Mouse (Mus musculus) ovary, postnatal 36 days (tissue): ENCODE measurements around the gene Sprn.
"Not testable (repeated sequence)": the region's sequence is repeated elsewhere in the genome, so short reads cannot be mapped to it uniquely, and the experiment has no call there.

Experiments
- DNase-seq: peaks from one replicate; pipeline ENCODE4 v3.0.0; 2022; ENCODE audit warnings: low spot score, mixed read lengths

Sprn gene

GRCm38 (mm10) chr7:140141350-140141749 lies 13.3 kb downstream of the Sprn start:
- DNase-seq: peak; percentile 52

- no peak for DNase-seq
These were observed 16.7 kb downstream of the Sprn start for GRCm38 (mm10) chr7:140138021-140138310.

DNA sequence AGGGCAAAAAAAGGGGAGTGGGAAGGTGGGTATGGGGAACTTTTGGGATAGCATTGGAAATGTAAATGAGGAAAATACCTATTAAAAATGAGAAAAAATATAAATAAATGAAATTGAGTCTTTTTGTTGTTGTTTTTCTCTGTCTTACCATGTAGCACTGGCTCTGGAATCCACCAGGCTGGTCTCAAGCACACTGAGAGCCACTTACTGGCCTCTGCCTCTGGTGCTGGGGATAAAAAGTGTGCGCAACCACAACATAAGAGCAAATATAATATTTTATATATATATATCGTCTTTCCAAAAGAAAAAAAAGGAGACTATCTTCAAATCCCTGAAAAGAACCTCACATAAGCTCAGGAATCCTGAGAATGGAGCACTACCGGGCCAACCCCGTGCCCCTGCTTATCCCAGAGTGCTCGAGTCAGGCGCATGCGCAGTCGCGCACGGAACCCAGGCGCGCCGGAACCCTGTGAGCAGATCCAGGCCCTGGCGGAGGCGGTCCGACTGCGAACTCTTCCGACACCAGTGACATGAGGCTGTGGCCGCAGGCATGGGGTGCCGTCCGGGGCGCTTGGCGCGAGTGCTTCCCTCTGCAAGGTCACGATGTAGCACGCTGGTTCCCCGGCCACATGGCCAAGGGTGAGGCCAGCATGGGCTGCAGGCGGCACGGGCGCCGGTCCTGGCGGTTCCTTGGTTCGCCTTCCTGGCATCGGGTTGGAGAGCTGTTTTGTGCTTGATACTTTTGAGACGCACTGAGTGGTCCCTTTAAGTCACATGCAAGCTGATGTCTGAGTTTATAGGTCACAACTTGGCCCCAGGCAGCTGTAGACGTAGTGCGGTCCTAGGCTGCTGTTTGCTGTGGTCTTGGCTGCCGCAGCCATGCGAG lies 17.3 kb downstream of the Sprn start, which contains the start of gene Mtg1:
TSS of gene Mtg1 (plus strand) at position 430 of the 886 bp plus-strand sequence.
- peak; percentile 97 for DNase-seq

DNA sequence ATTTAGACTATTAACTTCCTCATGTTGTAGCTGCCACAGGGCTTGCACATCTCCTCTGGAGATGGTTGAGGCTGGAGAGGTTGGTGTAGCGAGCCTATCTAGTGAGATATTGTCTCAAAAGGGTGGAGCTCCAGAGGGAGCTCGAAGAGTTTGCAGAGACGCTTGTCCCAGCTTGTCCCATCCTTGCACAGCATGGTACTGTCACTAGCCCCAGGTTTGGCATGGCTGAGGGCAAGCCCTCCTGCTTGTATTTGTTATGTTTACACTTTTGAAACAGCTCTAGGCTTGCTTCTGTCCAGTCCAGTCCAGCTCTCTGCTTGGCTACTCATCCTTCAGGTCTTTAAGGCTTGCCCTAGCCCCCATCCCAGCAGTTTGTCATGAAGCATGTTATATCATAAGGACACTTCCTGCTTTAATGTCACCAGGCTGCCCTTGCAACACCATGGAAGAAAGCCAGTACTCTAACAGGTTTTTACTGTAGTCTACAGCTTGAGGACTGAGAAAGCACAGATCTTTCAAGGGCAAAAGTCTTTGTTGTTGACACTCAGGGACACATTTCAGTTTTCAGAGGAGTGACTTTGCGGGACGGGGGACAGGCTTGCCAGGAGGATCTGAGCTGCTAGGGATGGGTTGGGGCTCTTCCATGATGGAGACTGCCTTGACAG lies 19.4 kb downstream of the Sprn start:
- no peak for DNase-seq

GRCm38 (mm10) chr7:140134033-140134432 lies 20.6 kb downstream of the Sprn start:
- DNase-seq: not testable (repeated sequence)

DNA sequence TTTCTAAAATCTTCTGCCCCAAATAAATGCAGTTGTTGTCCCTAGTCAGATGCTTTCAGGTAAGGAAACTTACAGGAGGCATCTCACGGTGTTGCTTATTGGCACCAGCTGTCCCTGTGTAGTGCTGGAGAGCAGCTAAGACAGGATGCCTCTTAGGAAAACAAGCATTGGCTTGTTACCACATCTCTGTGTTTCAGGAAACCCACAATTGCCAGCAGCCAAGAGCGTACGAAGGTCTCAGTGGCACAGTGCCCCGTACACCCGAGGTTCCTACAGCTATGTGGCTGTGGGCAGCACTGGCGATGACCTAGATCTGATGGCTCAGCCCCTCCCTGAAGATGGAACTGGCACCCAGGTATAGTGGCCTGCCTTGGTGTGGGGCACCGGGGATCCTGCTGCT lies 22.5 kb downstream of the Sprn start:
- not testable (repeated sequence) for DNase-seq

DNA sequence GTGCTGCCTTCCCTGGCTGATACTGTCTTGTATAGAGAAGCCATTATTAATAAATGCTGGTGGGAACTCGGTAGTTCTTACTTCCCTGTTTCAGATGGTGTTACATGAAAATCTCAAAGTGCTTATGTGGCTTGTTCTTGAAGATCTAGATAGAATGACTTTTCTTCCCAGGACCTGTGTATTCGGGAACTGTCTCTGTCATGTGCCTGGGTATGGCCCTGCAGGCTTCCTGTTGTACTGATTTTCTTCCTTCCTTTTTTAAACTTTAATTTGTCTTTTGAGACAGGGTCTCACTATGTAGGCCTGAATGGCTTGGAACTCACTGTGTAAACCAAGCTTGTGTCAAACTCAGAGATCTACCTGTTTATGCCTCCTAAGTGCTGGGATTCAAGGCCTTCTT lies 26.8 kb downstream of the Sprn start:
- no peak for DNase-seq

- no peak for DNase-seq
These were observed 27.7 kb downstream of the Sprn start for GRCm38 (mm10) chr7:140126934-140127333.

GRCm38 (mm10) chr7:140126022-140126350 lies 28.7 kb downstream of the Sprn start:
- DNase-seq: no peak

GRCm38 (mm10) chr7:140125278-140126021 lies 29.2 kb downstream of the Sprn start:
- peak; percentile 96 for DNase-seq

GRCm38 (mm10) chr7:140124382-140124781 lies 30.3 kb downstream of the Sprn start:
- no peak for DNase-seq

DNA sequence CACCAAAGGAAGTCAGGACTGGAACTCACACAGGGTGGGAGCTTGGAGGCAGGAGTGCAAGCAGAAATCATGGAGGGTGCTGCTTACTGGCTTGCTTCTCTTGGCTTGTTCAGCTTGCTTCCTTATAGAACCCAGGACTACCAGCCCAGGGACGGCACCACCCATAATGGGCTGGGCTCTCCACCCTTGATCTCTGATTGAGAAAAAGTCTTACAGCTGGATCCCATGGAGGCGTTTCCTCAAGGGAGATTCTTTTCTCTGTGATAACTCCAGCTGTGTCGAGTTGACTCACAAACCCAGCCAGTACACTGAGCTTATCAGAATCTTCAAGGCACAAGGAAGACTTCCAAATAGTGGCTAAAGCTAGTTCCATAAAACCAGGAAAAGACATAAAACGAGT lies 31.9 kb downstream of the Sprn start:
- no peak for DNase-seq

GRCm38 (mm10) chr7:140121338-140121910 lies 33.3 kb downstream of the Sprn start:
- no peak for DNase-seq

DNA sequence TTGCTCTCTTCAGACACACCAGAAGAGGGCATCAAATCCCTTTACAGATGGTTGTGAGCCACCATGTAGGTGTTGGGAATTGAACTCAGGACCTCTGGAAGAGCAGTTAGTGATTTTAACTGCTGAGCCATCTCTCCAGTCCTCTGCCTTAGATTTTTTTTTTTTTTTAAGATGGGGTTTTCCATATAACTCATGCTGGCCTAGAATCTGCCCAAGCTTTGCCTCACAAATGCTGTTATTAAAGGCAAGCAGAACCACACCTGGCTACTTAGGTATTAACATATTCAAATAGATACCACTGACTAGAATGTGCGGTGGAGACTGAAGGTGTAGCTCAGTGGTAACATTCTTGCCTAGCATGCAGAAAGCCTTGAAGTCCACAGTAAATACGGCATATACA lies 34.2 kb downstream of the Sprn start:
- no peak for DNase-seq

GRCm38 (mm10) chr7:140116329-140117054 lies 38.2 kb downstream of the Sprn start, which contains the start of gene Echs1:
Gene Echs1 (minus strand): TSS chr7:140116476.
- DNase-seq: peak; percentile 92

DNA sequence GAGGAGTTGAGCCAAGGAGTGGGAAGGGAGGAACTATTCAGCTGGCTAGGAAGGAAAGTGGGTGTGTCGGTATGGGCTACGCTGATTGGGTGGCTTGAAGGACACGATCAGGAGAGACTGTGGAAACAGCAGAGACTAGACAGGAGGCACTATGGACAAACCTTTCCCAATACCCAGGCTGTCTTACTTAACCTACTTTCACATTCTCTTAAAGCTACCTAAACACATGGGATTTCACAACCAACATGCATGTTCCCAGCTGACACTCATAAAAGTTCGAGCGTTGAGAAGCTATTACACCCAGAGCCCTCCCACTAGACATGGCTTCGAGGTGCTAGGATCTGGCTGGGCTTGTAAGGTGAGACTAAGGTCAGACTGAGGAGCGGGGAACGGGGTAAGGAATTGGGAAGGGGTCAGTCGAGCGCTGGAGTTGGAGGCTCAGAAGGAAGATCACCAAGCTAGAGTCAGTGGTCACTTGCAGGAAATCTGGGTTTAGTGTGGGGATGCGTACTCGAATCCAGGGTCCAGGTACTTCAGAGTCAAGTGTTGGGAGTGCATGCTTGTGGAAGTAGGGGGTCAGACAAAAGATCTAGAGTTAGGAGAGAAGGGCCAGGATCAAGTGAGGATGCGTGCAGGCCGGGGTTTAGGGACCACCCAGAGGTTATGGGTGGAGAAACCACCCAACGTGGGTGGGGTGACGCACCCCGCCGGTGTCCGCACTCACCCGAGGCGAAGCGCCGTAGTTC lies 38.9 kb downstream of the Sprn start, which contains the start of gene Paox:
TSS of gene Paox (plus strand) at position 217 of the 746 bp plus-strand sequence.
- peak; percentile 46 for DNase-seq

DNA sequence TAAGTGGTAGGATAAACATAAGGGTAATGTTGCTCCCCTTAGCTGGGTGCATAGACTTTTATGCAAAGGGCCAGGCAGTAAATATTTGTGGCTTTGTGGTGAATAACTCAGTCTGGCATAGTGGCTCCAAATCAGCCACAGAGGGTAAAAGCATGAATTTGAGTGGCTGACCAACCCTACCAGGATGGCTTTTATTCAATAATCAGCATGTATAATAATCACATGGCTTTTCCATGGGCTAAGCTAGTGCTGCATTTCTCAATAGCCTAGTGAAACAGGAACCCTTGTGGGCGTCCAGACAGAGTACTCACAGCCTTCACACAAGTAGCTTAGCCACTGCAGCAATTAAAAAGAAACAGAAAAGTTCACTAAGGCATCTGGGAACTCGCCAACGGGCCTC lies 42.7 kb downstream of the Sprn start:
- no peak for DNase-seq

DNA sequence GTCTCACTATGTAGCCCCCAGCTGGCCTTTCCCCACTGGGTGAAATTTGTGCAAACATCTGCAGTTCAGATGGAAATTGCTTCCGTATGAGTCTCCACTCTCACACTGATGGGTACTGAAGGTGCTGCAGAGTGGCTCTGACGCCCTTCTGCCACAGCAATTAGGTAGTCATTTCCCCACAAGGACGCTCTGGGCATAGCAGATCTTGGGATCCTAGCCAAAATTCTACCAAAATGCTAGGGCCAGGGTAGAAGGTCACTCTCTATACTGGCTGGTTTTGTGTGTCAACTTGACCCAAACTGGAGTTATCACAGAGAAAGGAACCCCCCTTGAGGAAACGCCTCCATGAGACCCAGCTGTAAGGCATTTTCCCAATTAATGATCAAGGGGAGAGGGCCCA lies 50.7 kb downstream of the Sprn start:
- no peak for DNase-seq

DNA sequence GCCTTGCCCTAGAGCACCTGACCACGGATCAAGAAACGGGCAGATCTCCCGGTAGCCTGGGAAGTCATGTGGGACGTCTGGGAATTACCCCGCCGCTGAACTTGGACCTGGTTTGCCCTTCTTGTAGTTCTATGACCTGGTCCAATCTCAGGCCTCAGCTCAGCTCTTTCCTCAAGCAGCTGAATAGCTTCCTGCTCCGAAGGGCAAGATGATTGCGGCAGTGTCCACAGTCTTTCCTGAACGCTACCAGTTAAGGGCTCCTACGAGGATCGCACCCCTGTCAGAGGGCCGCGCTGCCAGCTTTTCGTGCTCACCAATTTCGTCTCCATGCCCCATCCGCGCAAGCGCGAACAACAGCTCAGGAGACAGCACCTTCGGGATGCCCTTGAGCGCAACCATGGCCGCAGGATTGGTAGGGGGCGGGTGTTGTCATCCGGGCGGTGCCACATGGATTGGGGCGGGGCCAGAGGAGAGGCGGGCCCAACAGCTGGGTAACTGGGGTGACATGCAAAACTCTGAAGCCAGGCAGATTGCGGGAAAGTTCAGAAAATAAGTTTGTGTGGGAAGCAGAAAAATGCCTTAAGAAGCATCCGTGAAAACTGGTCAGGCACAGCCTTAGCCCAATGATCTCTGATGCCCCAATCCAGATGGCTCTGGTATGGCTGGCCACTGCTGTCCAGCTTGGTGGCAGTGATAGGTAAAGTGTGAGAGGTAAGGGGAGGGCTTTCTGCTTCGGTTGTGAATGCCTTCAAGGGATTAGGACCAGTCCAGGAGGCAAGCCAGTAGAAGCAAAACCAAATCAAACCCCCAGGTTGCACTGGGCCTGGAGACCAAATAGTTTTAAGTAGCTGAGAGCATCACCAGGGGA lies 52.5 kb downstream of the Sprn start, which contains the start of gene Fuom:
TSS of gene Fuom (minus strand) at position 449 of the 868 bp plus-strand sequence.
- peak; percentile 91 for DNase-seq

- no peak for DNase-seq
These were observed 53.2 kb downstream of the Sprn start for GRCm38 (mm10) chr7:140101498-140101897.
